Mouse (Mus musculus) stomach, postnatal 0 days (tissue): ENCODE measurements around the gene Fam184a.

Source experiments
- CTCF ChIP-seq: IDR thresholded peaks from 2 replicates; pipeline ENCODE4 v1.5.1; 2016; ENCODE audit warnings: antibody characterized with exemption, low read depth, mild to moderate bottlenecking, moderate library complexity
- EP300 ChIP-seq: optimal IDR thresholded peaks from 2 replicates; pipeline ENCODE3; 2016; ENCODE audit warnings: antibody characterized with exemption

DNA sequence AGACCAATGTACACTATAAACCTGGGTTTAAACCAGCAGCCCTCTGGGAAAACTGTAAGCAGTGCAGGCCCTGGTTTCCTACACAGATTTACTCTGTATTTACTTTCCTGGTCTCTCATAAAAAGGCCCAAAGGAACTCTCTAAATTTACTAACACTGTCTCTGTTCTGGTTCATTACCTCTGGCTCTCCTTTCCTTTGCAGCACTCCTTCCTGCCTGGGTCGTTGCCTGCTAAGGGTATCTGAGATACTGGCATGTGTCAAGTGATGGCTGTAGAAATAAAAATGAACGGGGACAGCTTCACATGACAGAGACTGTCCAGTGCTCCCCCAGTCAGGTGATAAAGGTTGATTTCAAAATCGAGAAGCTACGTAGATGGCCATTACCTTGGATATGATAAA, 21.8 kb upstream of the Fam184a start:
- no peak for TF ChIP-seq CTCF
- TF ChIP-seq EP300, result no peak
